Mouse (Mus musculus) intestine, embryonic 16.5 days (tissue): ENCODE data around the gene Zzef1. TPM values are rescaled to one million over a fixed set of nuclear protein-coding genes. Genes with fewer than 3 reads are reported as not detected.

Experiments used
- ATAC-seq: fragments of 200-750 bp; cut with Nextera tagmentation; 2 replicates; pipeline ENCODE4 v1.8.0; 2017; ENCODE audit warnings: moderate TSS enrichment, moderate library complexity
- H3K27ac ChIP-seq: fragments of 300-500 bp; sonication (generic); 2 replicates; pipeline ENCODE4 v1.5.1; 2014; ENCODE audit warnings: mild to moderate bottlenecking, low read length
- H3K27me3 ChIP-seq: fragments of 300-500 bp; sonication (generic); replicated peaks from 2 replicates; pipeline ENCODE4 v1.6.1; 2014; ENCODE audit warnings: low read length, control low read depth, mixed read lengths; ENCODE audit not compliant: control insufficient read depth, insufficient read depth
- H3K36me3 ChIP-seq: fragments of 300-500 bp; sonication (generic); 2 replicates; pipeline ENCODE4 v1.6.1; 2014; ENCODE audit warnings: low read length, control low read depth; ENCODE audit not compliant: control insufficient read depth, insufficient read depth
- H3K4me1 ChIP-seq: fragments of 300-500 bp; sonication (generic); 2 replicates; pipeline ENCODE4 v1.6.1; 2014; ENCODE audit warnings: low read length, control low read depth, mixed read lengths; ENCODE audit not compliant: control insufficient read depth, insufficient read depth
- H3K4me2 ChIP-seq: fragments of 300-500 bp; sonication (generic); 2 replicates; pipeline ENCODE4 v1.6.1; 2014; ENCODE audit warnings: low read depth, low read length, control low read depth
- H3K4me3 ChIP-seq: fragments of 300-500 bp; sonication (generic); 2 replicates; pipeline ENCODE4 v1.5.1; 2014; ENCODE audit warnings: mild to moderate bottlenecking, low read length
- H3K9ac ChIP-seq: fragments of 300-500 bp; sonication (generic); 2 replicates; pipeline ENCODE4 v1.6.1; 2014; ENCODE audit warnings: low read depth, low read length
- H3K9me3 ChIP-seq: fragments of 300-500 bp; sonication (generic); 2 replicates; pipeline ENCODE4 v1.6.1; 2016; ENCODE audit warnings: low read length, control low read depth; ENCODE audit not compliant: control insufficient read depth
- WGBS: fragments of 180-500 bp; shearing (Covaris S2); extraction: QIAGEN DNeasy Blood & Tissue Kit; methylation state at CpG from one replicate; pipeline ENCODE4 v1.1.7; 2014; 5-methylcytosine and 5-hydroxymethylcytosine counted together
- polyA plus RNA-seq: library from polyadenylated mRNA; unstranded; fragments of >200 nt; fragmentation: Nextera tagmentation; extraction: Ambion mirVana; gene quantifications from 2 replicates; pipeline ENCODE4 v1.2.1, GENCODE M21; 2015

Gene Zzef1
- polyA plus RNA-seq, 1 experiment from 2014 or later: 11.3 TPM

GRCm38 (mm10) chr11:72953440-72954151, 157.6 kb downstream of the Zzef1 start:
- Histone ChIP-seq H3K4me2 (no peak overlapping the region), H3K27me3 (no peaks in the 10 kb centered on the region), H3K9me3 (0 out of 2 replicates have a peak, but pooled peaks cover 7% of the 10 kb centered on the region), H3K4me1 (peaks cover 27% of the 10 kb centered on the region), H3K36me3 (no peaks in the 10 kb centered on the region), H3K4me3 (no peak overlapping the region), H3K27ac (no peak overlapping the region), H3K9ac (no peak overlapping the region)
- ATAC-seq: no peak
- WGBS: 81% methylated on average over 4 of the region's 4 CpGs

- no peak for ATAC-seq
- no peaks in the 10 kb centered on the region for H3K27me3 ChIP-seq
- no peak overlapping the region for H3K27ac ChIP-seq
- H3K4me1 ChIP-seq: peaks cover 27% of the 10 kb centered on the region
- H3K9ac ChIP-seq: no peak overlapping the region
- H3K36me3 ChIP-seq: no peaks in the 10 kb centered on the region
- WGBS: 85% methylated on average over 4 of the region's 4 CpGs
- H3K9me3 ChIP-seq: 0 out of 2 replicates have a peak, but pooled peaks cover 7% of the 10 kb centered on the region
- no peak overlapping the region for H3K4me2 ChIP-seq
- H3K4me3 ChIP-seq: no peak overlapping the region
Measured at GRCm38 (mm10) chr11:72954216-72954615, 158.2 kb downstream of the Zzef1 start.

- peaks cover 32% of the 10 kb centered on the region for H3K4me1 ChIP-seq
- H3K36me3 ChIP-seq: no peaks in the 10 kb centered on the region
- no peak overlapping the region for H3K4me3 ChIP-seq
- no peak overlapping the region; the same call in 1 of the 2 replicates for H3K9ac ChIP-seq
- 0 out of 2 replicates have a peak overlapping the region, but pooled peaks have one; percentile 19 for H3K27ac ChIP-seq
- no peaks in the 10 kb centered on the region; the same call in 1 of the 2 replicates for H3K27me3 ChIP-seq
- 58% methylated on average over 5 of the region's 5 CpGs for WGBS
- ATAC-seq: no peak
- H3K9me3 ChIP-seq: 0 out of 2 replicates have a peak, but pooled peaks cover under 1% of the 10 kb centered on the region
- no peak overlapping the region for H3K4me2 ChIP-seq
Measured at GRCm38 (mm10) chr11:72955339-72955974, 159.4 kb downstream of the Zzef1 start.

- Histone ChIP-seq H3K4me1 (peaks cover 32% of the 10 kb centered on the region), H3K27ac (no peak overlapping the region), H3K36me3 (no peaks in the 10 kb centered on the region), H3K9me3 (no peaks in the 10 kb centered on the region), H3K4me3 (no peak overlapping the region), H3K9ac (no peak overlapping the region), H3K27me3 (peaks cover 5% of the 10 kb centered on the region; the same call in 1 of the 2 replicates), H3K4me2 (no peak overlapping the region)
- 53% methylated on average over 2 of the region's 2 CpGs for WGBS
- ATAC-seq: no peak
Measured at GRCm38 (mm10) chr11:72957318-72957717, 161.3 kb downstream of the Zzef1 start.

GRCm38 (mm10) chr11:72959924-72960679, 164.1 kb downstream of the Zzef1 start:
- ATAC-seq: no peak
- H3K36me3 ChIP-seq: no peaks in the 10 kb centered on the region
- peak overlapping the region; percentile 56; the same call in 1 of the 2 replicates for H3K4me3 ChIP-seq
- peaks cover 32% of the 10 kb centered on the region for H3K4me1 ChIP-seq
- H3K9me3 ChIP-seq: no peaks in the 10 kb centered on the region
- WGBS: 29% methylated on average over 15 of the region's 15 CpGs
- H3K27me3 ChIP-seq: peaks cover 5% of the 10 kb centered on the region; the same call in 1 of the 2 replicates
- H3K4me2 ChIP-seq: no peak overlapping the region
- no peak overlapping the region for H3K9ac ChIP-seq
- no peak overlapping the region for H3K27ac ChIP-seq

- Histone ChIP-seq H3K9ac (peak overlapping the region; percentile 62), H3K27me3 (peaks cover 5% of the 10 kb centered on the region; the same call in 1 of the 2 replicates), H3K4me2 (peak overlapping the region; percentile 79), H3K9me3 (no peaks in the 10 kb centered on the region), H3K27ac (no peak overlapping the region), H3K4me1 (peaks cover 38% of the 10 kb centered on the region), H3K36me3 (no peaks in the 10 kb centered on the region), H3K4me3 (peak overlapping the region; percentile 56)
- WGBS: 12% methylated on average over 15 of the region's 15 CpGs
- no peak for ATAC-seq
Measured at GRCm38 (mm10) chr11:72960723-72961071, 164.7 kb downstream of the Zzef1 start.

GRCm38 (mm10) chr11:72961072-72961980, 165.3 kb downstream of the Zzef1 start, which contains the start of gene Atp2a3:
TSS of gene Atp2a3 (plus strand) at chr11:72961169.
- Histone ChIP-seq H3K27me3 (peaks cover 5% of the 10 kb centered on the region; the same call in 1 of the 2 replicates), H3K9me3 (no peaks in the 10 kb centered on the region), H3K9ac (peak within 1 kb of the TSS; percentile 62), H3K4me3 (peak within 1 kb of the TSS; percentile 56), H3K27ac (peak within 1 kb of the TSS; percentile 23), H3K4me2 (peak within 1 kb of the TSS; percentile 79), H3K36me3 (no peaks in the 10 kb centered on the region), H3K4me1 (peaks cover 40% of the 10 kb centered on the region)
- whole genome bisulfite sequencing: 5% methylated on average over 68 of the region's 70 CpGs
- peak; percentile 51 for ATAC-seq

- Histone ChIP-seq H3K4me3 (peak overlapping the region; percentile 6; the same call in 1 of the 2 replicates), H3K9ac (no peak overlapping the region), H3K9me3 (no peaks in the 10 kb centered on the region), H3K4me2 (peak overlapping the region; percentile 79; the same call in 1 of the 2 replicates), H3K36me3 (no peaks in the 10 kb centered on the region), H3K4me1 (peaks cover 40% of the 10 kb centered on the region), H3K27me3 (peaks cover 5% of the 10 kb centered on the region; the same call in 1 of the 2 replicates), H3K27ac (peak overlapping the region; percentile 77)
- no peak for ATAC-seq
- 57% methylated on average over 2 of the region's 2 CpGs for WGBS
Measured at GRCm38 (mm10) chr11:72962378-72962777, 166.4 kb downstream of the Zzef1 start.
